Mouse (Mus musculus) thymus, adult 2 months (tissue): Measurements from ENCODE around the gene Bclaf3. TPM values are rescaled to one million over a fixed set of nuclear protein-coding genes. Genes with fewer than 3 reads are reported as not detected.

Source experiments
- DNase-seq: peaks from one replicate; pipeline ENCODE4 v3.0.0; 2021
- H3K27ac ChIP-seq: fragments of 200-500 bp; 2 replicates; pipeline ENCODE4 v1.5.1; 2012; ENCODE audit warnings: low read length, control low read depth; ENCODE audit not compliant: control insufficient read depth, insufficient read depth
- H3K27me3 ChIP-seq: fragments of 200-500 bp; 2 replicates; pipeline ENCODE4 v1.6.1; 2012; ENCODE audit warnings: mild to moderate bottlenecking, low read length, moderate library complexity, mixed read lengths; ENCODE audit not compliant: control insufficient read depth, insufficient read depth
- H3K36me3 ChIP-seq: fragments of 200-500 bp; 2 replicates; pipeline ENCODE4 v1.6.1; 2012; ENCODE audit warnings: mild to moderate bottlenecking, low read length, moderate library complexity; ENCODE audit not compliant: control insufficient read depth, insufficient read depth
- H3K4me1 ChIP-seq: fragments of 200-500 bp; replicated peaks from 2 replicates; pipeline ENCODE4 v1.6.1; 2012; ENCODE audit warnings: low read length; ENCODE audit not compliant: control insufficient read depth, insufficient read depth
- H3K4me3 ChIP-seq: fragments of 200-500 bp; 2 replicates; pipeline ENCODE4 v1.5.1; 2012; ENCODE audit warnings: mild to moderate bottlenecking, low read length, control low read depth, moderate library complexity; ENCODE audit not compliant: control insufficient read depth, insufficient read depth
- CTCF ChIP-seq: fragments of 200-500 bp; IDR thresholded peaks from 2 replicates; pipeline ENCODE4 v1.5.1; 2012; ENCODE audit warnings: mild to moderate bottlenecking, control low read depth, low read length, moderate library complexity, borderline replicate concordance; ENCODE audit not compliant: control insufficient read depth, poor library complexity, insufficient read depth; ENCODE audit errors: extremely low read depth
- POLR2A ChIP-seq: fragments of 200-500 bp; IDR thresholded peaks from 2 replicates; pipeline ENCODE4 v1.6.1; 2012; ENCODE audit warnings: mild to moderate bottlenecking, low read length, control low read depth, moderate library complexity; ENCODE audit not compliant: control insufficient read depth, poor library complexity, insufficient read depth; ENCODE audit errors: extremely low read depth
- WGBS: fragments of 180-500 bp; shearing (Covaris S2); methylation state at CpG from one replicate; pipeline ENCODE4 v1.1.7; 2018; 5-methylcytosine and 5-hydroxymethylcytosine counted together
- polyA plus RNA-seq: library from polyadenylated mRNA; depleted of rRNA; stranded (reverse); fragments of >200 nt; gene quantifications from 2 replicates; pipeline ENCODE4 v1.2.3, GENCODE M21; 2012; rRNA removed

Bclaf3 gene
- polyA plus RNA-seq, 1 experiment = 8.6 TPM

GRCm38 (mm10) chrX:159629203-159629602 is 102.7 kb downstream of the Bclaf3 start:
- TF ChIP-seq POLR2A (no peak), CTCF (no peak)
- H3K4me3 ChIP-seq = no peak overlapping the region
- peaks cover 3% of the 10 kb centered on the region; the same call in 1 of the 2 replicates for H3K36me3 ChIP-seq
- peaks cover 9% of the 10 kb centered on the region for H3K4me1 ChIP-seq
- no peak overlapping the region for H3K27ac ChIP-seq
- no peaks in the 10 kb centered on the region for H3K27me3 ChIP-seq
- DNase-seq = no peak
- 46% methylated on average over 2 of the region's 2 CpGs for WGBS

- no peak for DNase-seq
- no peak for TF ChIP-seq CTCF
- no peak for TF ChIP-seq POLR2A
- peaks cover 9% of the 10 kb centered on the region for H3K4me1 ChIP-seq
- WGBS = 57% methylated on average over 4 of the region's 4 CpGs
- H3K27me3 ChIP-seq = no peaks in the 10 kb centered on the region
- H3K27ac ChIP-seq = no peak overlapping the region
- H3K4me3 ChIP-seq = no peak overlapping the region
- H3K36me3 ChIP-seq = no peaks in the 10 kb centered on the region
Observed at GRCm38 (mm10) chrX:159638500-159639227, 112.2 kb downstream of the Bclaf3 start.

- WGBS = 48% methylated on average over 4 of the region's 4 CpGs
- H3K4me3 ChIP-seq = no peak overlapping the region
Observed at GRCm38 (mm10) chrX:159639991-159640390, 113.5 kb downstream of the Bclaf3 start.

More at GRCm38 (mm10) chrX:159639991-159640390, 113.5 kb downstream of the Bclaf3 start:
- H3K36me3 ChIP-seq = no peaks in the 10 kb centered on the region
- peaks cover 9% of the 10 kb centered on the region for H3K4me1 ChIP-seq
- H3K27me3 ChIP-seq = no peaks in the 10 kb centered on the region
- no peak for TF ChIP-seq POLR2A
- no peak for TF ChIP-seq CTCF
- H3K27ac ChIP-seq = no peak overlapping the region
- no peak for DNase-seq

Other genes starting within 250 kb of the Bclaf3 start
- 88.7 and 115 TPM in 2 replicates for gene Eif1ax, start 154.5 kb upstream of the Bclaf3 start, polyA plus RNA-seq
- not detected in 2 replicates for gene Map7d2, start 112.1 kb upstream of the Bclaf3 start, polyA plus RNA-seq
- gene Sh3kbp1, start 100.6 kb downstream of the Bclaf3 start, polyA plus RNA-seq = 110 and 114 TPM in 2 replicates